Mouse (Mus musculus): ENCODE data around the gene Senp8. TPM values are rescaled to one million over a fixed set of nuclear protein-coding genes. Genes with fewer than 3 reads are reported as not detected.

The Senp8 gene
- total RNA-seq, 2 experiments from 2014 or later = 8.8 to 8.9 TPM

DNA sequence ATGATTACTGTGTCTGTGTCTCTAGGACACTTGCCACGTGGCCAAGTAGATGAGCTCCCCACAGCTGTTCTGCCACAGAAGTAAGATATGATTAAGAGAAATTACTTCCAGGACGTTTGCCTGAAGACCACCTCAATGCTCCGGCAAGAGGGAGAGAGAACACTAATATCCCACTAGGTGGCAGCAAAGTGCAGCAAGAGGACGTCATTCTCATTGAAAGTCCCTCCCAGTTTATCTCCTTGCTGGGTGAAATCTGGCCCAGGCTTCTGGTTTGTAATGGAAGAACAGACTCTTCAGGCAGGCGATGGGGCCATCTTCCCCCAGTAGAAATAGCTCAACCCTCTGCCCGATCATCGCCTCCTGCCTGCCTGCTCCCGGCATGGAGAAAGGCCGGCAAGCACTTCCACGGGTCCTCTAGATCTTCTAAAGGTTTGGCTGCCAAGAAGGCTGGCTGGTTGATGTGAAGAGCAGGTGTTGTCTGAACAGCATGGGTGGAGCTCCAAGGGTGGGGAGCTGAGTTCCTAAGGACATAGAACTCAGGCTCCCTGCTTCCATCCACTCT is 27.3 kb downstream of the Senp8 start:
- peak; percentile 76 to 88 for DNase-seq (ENCODE audit: low spot score in 2 of 2)
- intact Hi-C loops (cut with DNase I) = loop anchor here (5.0 kb wide), 2 partner anchors 39 to 234 kb away; no protein-coding TSS in a partner anchor

DNA sequence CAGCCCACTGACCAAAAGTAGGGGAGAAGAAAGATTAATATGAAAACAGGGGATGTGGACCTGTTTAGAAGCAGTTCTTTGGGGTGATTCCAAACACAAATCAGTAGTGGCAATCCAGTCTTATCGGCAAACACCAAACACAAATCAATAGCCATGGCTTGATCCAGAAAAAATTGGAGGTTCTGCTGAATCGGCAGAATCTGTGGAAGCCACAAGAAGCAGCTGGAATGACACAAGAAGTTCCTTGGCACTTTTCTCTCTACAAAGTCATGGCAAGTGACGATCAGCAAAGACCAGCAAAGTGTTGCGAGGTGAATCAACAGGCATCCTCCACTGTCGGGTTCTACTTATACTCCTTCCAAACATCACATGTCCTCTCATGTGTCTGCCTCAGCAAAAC is 29.4 kb downstream of the Senp8 start:
- DNase-seq (ENCODE audit: low spot score in 2 of 2) = no peak
- intact Hi-C loops (cut with DNase I) = loop anchor here (5.0 kb wide), 2 partner anchors 41 to 236 kb away; no protein-coding TSS in a partner anchor

DNA sequence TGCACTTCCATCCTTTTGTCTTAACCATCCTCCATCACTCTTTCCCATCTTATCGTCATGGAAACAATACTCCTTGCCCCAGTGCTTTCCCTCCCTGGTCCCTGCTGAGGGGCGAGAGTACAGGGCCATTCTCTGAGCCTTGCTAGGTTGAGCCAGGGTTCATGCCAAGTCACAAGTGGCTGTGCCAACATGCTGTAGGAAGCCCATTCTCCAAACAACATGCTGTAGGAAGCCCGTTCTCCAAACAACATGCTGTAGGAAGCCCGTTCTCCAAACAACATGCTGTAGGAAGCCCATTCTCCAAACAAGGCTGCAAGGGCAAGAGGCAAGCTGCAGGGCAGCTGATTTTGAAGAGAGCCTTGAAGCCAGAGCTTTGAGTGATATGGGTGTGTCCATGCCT is 32.3 kb downstream of the Senp8 start:
- no peak for DNase-seq (ENCODE audit: low spot score in 2 of 2)
- intact Hi-C loops (cut with DNase I) = no loop called here

DNA sequence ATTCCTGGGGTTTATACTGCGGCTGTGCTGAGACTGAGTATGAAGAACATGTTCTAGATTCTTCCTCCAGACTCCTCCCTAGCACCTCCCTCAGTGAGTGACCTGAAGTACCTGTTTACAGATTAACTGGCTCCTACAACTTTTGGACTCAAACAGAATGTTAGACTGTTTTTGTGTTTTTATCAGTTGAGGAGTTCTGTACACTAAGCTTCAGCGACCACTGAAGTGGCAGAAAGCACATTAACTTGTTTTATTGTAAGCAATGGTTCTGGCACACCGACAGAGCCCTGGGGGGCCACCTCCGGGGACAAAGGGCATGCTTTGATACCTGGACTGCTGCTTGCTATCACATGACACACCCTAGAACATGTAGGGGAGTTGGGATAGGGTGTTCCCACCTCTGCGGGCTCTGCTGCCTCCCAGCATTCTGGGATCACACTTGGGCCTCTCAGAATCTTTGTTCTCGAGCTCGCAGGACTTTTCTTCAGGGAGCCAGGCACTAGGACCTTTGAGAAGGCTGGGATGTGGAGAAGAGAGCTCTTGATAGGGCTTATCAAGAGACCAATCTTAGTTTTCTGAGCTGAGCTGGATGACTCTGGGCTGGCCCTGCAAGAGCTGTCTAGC is 34.1 kb downstream of the Senp8 start:
- intact Hi-C loops (cut with DNase I) = no loop called here
- DNase-seq (ENCODE audit: low spot score in 2 of 2) = no peak

DNA sequence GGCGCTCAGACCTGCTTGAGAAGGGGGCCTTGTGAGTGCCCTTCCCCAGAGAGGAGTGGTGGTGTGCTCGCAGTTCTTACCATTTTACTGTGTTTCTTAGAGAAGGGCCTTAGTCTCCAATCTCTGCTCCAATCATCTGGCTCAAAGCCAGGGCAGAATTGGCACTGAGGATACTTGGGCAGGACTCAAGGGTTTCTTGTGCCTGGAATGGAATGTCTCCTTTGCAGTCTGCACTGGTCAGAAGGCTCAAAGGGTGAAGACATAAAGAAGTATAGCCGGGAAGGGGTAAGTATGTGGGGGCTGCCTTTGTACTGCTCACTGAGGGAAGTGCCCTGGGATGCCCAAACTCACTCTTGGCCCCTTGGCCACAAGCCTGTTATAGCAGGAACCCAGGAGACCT is 41.3 kb downstream of the Senp8 start:
- no peak for DNase-seq (ENCODE audit: low spot score in 2 of 2)
- intact Hi-C loops (cut with DNase I) = no loop called here

DNA sequence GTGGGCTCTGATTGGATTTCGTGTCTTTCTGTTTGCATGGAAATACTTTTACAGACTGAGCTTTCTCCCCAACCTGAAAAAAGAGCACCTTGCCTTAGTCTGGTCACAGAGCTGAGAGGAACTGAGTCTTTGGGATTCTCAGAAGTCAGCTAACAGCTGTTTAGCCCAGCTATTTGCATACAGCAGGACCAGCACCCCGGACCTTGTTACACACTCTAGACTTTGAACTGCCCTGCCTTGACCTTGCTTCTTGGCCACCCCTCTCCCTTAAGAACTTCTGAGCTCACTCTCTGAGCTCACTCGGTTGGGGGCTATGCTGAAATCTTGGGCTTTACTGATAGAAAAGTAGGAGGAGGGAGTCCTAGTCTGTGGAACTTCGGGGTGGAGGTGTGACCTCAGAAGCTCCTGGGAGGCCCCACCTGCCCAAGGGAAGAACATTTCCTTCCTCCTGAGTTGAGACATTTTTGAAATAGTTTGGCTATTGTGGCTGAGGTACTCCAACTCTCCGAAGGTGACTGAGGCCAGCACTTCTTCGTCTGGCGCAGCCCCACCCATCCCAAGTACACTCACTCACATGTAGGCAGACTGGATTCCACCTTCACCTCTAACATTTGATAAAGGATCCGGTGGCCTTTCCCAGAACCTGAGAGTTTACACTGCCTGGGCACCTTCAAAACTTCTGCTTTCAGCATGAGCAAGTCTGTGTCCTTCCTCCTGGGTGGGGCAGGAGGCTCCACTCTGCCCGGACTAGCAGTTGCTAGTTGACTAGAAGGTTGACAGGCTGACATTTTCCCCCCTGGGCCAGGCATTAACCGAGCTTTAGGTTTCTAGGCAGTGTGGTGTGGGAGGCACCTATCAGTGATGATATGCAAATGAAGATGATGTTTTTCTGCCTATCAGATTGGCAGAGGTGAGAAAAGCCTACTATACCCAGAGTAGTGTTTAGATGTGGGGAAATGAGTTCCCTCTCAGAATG is 43.4 kb downstream of the Senp8 start:
- intact Hi-C loops (cut with DNase I) = no loop called here
- DNase-seq (ENCODE audit: low spot score in 2 of 2) = no peak

DNA sequence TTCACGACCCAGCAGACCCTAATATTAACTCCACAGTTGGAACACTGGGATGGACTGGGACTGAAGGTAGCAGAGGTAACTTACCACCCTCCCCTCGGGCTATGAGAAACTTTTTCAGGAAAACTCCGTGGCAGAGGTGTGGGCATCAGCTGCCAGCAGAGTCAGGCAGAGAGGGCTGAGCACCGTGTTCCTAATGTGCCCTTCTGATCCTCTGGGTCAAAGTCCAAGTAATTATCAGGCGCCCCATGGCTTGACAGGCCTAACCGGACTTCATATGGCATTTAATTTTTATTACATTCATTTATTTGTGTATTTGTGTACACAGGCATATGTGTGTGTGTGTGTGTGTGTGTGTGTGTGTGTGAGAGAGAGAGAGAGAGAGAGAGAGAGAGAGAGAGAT is 47.4 kb downstream of the Senp8 start:
- no peak for DNase-seq (ENCODE audit: low spot score in 2 of 2)
- intact Hi-C loops (cut with DNase I) = no loop called here

DNA sequence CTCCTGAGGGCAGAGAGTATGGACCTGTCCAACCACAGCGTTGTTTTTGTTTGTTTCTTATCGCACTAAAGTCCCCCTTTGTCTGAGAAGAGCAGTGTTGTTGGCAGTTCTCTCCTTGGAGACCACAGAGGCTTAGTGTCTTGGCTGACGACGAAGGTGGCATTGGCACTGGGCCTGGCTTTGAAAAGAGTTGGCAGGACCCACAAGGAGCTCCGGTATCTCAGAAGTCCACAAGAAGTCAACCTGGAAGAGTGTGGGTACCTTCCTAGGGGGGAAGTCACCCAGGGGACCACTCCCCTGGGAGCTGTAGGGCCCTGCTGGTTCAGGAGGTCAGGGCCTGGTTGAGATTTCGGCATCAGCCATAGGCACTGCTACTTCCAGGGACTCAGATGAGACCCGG is 49.4 kb downstream of the Senp8 start:
- no peak for DNase-seq (ENCODE audit: low spot score in 2 of 2)
- intact Hi-C loops (cut with DNase I) = no loop called here

DNA sequence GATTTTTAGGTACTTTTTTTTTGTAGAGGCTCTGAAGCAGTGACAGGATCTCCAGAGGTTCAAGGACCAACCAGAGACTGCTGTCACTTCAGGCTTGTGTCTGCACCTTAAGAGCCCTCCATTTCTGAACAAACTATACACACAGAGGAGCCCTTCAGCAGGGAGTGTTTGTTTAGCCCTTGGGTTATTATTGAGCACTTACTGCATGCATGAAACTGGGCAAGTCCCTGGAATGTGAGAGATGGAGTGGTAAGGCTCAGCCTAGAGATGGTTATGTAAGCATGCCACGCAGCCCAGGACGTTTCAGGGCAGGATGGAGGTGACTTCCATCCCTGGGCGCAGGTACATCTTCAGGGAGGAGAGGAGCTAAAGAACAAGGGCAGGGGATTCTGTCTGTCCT is 54.1 kb downstream of the Senp8 start:
- intact Hi-C loops (cut with DNase I) = no loop called here
- no peak for DNase-seq (ENCODE audit: low spot score in 2 of 2)

DNA sequence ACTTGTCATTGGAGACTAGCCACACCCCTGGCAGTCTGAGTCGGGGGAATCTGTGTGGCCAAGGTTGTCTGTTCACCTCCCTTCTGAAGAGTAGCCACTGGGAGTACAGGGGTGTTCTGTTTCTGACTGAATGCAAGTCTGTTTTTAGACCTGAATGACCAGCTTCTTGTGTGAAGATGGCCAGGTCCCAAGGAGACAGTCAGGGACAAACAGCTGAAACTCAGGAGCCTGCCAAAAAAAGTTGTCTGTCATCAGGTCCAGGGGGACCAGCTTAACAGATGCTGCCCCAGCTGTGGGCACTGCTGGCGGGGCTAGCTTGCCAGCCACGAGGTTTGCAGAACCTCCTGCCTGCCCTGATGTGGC is 55.1 kb downstream of the Senp8 start:
- no peak for DNase-seq (ENCODE audit: low spot score in 2 of 2)
- intact Hi-C loops (cut with DNase I) = no loop called here

DNA sequence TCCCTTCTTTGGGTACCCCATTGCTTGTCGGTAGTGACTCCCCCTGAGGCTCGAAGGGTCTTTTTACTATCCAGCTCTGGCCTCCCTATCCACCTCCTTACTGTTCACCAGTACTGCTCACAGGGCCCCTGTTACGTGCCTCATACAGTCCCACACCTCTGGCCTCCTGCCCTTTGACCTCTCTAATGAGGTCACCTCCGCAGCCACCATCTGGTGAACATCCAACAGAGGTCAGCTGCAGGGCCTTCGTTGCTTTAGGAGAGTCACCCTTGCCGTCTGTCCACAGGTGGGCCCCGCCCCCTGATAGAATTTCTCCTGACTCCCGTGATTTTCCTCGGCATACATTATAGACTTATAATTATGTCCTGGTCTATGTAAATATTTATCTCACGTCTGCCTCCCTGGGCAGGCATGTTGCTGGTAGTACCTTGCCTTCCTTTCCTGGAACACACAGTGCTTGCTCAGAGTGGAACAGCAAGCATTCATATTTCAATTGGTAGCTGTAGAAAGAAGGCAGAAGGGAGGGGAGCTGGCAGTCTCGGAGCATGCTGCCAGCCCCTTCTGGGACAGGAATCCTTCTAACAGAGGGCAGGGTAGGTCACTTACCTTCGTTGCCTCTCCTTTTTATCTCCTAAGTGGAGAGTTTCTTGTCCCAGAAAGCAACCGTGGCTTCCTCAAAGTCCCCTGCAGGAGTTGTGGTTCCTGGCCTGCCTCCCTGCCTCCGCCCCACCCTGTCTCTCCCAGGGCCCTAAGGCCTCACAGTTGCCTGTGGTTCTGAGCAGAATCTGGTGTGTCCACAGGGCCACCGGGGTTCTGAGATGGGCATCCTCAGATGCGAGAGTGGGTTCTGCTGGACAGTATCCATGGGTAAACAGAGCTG is 55.7 kb downstream of the Senp8 start:
- intact Hi-C loops (cut with DNase I) = loop anchor here (5.0 kb wide), 1 partner anchor 57 kb away; the partner anchor contains the start of genes Myo9a and Senp8
- no peak for DNase-seq (ENCODE audit: low spot score in 2 of 2)

DNA sequence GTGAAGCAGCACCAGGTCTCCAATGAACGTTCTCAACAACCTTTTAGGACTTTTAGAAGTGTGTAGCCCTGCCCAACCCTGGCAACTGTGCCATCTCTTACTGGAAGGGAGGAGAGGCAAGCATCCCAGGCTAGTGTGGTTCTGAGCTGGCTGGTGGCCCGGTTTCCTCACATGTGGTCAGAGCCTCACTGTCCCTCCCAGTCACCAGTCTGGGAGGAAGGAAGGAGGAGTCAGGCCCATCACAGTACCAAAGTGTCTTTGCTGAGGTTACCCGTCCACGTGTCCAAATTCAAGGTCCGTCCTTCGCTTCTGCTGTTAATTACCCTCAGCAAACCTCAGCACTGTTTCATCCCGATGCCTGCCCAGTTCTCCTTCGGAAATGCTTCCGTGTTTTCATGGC is 58.4 kb downstream of the Senp8 start:
- peak; percentile 59 to 72 for DNase-seq (ENCODE audit: low spot score in 2 of 2)
- intact Hi-C loops (cut with DNase I) = loop anchor here (5.0 kb wide), 1 partner anchor 60 kb away; the partner anchor contains the start of genes Myo9a and Senp8

DNA sequence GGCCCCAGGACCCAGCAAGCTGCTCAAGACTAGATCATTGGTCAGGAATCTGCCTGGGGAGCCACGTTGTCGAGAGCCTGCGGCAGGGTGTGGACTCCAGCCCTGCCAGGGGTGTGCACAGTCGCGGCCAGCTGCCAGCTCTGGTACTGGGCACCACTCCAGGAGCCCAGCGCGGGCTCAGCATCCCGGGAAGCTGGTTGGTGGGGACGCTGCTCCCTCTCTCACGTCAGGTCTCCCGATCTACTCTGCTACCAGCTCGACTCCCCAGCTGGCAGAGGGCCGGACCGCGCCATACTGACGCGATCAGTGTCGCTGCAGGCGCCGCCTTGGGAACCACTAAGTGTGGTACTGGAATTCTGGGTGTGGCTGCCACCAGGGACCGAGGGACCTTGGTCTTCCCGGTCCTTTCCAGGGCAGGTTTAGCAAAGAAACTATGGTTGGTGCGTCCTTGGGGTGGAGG is 58.8 kb downstream of the Senp8 start:
- peak; percentile 81 to 93 for DNase-seq (ENCODE audit: low spot score in 2 of 2)
- intact Hi-C loops (cut with DNase I) = loop anchor here (5.0 kb wide), 1 partner anchor 61 kb away; the partner anchor contains the start of genes Myo9a and Senp8

DNA sequence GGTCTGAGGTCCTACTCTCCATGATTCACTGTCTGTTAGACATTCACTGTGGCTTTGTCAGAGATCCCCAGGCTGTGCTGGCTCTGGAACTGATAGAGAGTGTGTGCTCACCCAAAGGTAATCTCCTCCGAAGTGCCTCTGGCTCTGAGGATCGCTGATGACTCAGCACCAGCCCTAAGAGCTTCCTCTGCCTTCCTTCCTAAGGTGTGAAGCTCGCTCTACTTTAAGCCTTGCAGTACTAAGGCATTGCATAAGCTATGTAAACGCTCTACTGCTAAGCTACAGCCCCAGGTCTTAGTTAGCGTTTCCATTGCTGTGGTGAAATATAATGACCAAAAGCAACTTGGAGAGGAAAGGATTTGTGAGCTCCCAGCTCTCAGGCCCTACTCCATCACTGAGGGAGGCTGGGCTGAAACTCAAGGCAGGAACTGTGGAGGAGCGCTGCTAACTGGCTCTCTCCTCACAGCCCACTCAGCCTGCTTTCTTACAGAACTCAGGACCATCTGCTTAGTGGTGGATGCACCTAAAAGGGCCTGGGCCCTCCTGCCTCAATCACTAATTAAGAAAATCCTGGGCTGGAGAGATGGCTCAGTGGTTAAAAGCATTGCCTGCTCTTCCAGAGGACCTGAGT is 63.0 kb downstream of the Senp8 start:
- peak; percentile 63 to 92 for DNase-seq (ENCODE audit: low spot score in 2 of 2)
- intact Hi-C loops (cut with DNase I) = no loop called here

Other genes starting within 250 kb of the Senp8 start
- gene Hexa, start 211.2 kb downstream of the Senp8 start, total RNA-seq (2021) = 10 to 100 TPM; 49.4 to 49.5 TPM
- gene Tmem202, start 210.9 kb downstream of the Senp8 start, total RNA-seq (2021) = 1 to 10 TPM; 3.9 to 4.4 TPM
- gene Celf6, start 172.8 kb downstream of the Senp8 start, total RNA-seq (2021) = 10 to 100 TPM; 25.0 to 29.1 TPM
- gene Parp6, start 133.4 kb downstream of the Senp8 start, total RNA-seq (2021) = 100 to 1,000 TPM; 173 TPM
- 1,000 to 10,000 TPM; 1,173 to 1,205 TPM for gene Pkm, start 94.3 kb downstream of the Senp8 start, total RNA-seq (2021)
- gene Gramd2, start 70.6 kb downstream of the Senp8 start, total RNA-seq (2021) = 10 to 100 TPM in 1 of 2 experiments, 1 to 10 TPM in 1; 9.9 to 10.7 TPM
- gene Myo9a, start 186 bp upstream of the Senp8 start, total RNA-seq (2021) = 10 to 100 TPM; 71.6 to 73.8 TPM
- gene Nr2e3, start 209.9 kb upstream of the Senp8 start, total RNA-seq (2021) = not detected